Mouse (Mus musculus) layer of hippocampus, adult 11-12 months (tissue): ENCODE measurements around the gene Rps6ka2.
A peak's percentile ranks its signal among the peaks of the same experiment; 100 is the strongest.
"Not testable (repeated sequence)": the region's sequence is repeated elsewhere in the genome, so short reads cannot be mapped to it uniquely, and the experiment has no call there.

Experiments
- DNase-seq: peaks from one replicate; pipeline ENCODE4 v3.0.0; 2022; ENCODE audit warnings: low spot score

Gene Rps6ka2

DNA sequence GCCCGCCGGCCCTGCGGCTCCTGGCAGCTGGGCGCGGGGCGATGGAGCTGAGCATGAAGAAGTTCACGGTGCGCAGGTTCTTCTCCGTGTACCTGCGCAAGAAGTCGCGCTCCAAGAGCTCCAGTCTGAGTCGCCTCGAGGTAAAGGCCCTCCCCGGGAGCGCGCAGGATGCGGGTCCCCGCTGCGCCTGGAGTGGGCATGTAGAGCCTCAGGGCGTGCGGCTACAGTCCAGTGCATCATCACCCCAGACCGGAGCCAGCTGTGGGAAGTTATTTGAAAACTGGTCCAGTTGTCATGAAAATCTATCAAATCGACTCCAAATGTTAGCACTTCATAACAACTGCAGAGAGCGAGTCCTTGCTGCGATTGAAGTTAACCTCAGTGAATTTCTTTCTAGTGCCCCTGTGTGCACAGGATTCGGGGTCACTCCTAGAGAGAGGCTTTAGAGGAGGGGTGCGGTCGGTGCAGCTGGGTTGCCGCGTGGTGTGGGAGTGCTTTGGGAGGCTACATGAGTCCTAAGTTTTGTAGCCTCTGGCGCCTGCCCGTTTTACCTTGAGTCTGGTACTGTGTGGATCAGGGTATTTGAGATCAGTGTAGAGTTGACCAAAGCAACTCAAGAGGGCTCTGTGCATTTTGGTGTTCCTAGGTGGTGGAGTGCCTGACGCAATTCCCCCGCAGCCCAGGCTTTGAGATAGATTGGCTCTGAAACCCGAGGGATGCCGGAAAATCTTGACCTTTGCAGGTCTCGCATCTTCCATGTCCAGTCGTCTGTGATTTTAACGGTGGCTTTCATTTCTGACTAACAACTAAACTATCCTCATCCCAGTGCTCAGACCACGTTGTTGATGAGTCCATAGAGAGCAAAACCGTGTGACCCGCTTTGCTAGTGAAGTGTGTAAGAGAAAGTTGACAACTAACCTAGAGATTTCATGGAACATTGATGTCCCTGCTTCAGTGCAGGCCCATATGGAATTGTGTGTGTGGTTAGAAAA, 685 bp downstream of the Rps6ka2 start:
- DNase-seq = no peak

DNA sequence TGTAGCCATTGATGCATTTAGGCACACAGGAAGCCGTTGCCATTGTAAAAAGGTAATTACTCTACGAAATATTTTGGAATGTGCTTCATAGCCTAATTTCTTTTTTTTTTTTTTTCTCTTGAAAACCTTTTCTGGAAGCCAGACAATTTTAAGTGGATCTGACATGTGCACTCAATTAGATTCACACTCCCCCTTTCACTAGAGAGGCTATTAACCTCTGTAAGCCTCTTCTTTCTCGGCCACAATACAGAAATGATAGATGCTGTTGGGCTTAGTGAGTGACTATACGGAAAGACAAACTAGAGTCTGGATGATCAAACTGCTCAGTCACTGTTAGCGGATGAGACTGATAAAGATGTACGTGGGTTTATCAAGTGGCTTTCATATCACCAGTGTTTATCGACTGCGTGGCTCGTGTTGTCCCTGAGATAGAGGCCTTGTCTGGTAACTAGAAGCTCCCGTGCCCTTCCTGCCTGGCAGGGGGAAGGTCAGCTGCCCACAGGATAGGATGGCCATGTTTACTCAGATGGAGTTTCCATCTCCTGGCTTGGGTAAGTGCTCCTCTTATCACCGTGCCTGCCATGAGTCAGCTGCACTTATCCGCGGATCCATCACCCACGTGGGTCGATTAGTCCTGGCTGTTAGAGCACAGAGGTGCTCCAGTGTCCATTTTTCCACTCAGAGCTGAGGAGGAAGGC, 3.6 kb downstream of the Rps6ka2 start:
- no peak for DNase-seq

- no peak for DNase-seq
Observed at GRCm38 (mm10) chr17:7175293-7175692, 5.4 kb downstream of the Rps6ka2 start.

DNA sequence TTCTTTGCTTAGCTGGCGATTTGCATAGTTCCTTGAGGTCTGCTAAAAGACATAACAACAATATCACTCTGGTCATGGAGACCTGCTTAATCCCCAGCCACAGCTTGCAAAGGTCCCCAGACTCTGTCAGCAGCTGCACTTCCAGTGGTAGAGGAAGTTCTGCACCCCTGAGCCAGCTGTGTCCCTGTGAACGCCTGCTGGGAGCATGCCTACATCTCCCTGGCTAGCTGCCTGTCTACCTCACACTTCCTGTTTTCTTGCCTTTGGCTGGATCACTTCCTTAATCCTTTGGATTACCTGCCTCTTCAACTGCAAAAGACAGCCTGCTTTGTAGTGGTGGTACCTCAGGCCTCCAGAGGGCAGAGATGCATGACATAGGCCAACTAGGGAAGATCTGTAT, 6.5 kb downstream of the Rps6ka2 start:
- no peak for DNase-seq

- DNase-seq = no peak
Observed at GRCm38 (mm10) chr17:7178196-7178595, 8.3 kb downstream of the Rps6ka2 start.

GRCm38 (mm10) chr17:7182187-7182586, 12.3 kb downstream of the Rps6ka2 start:
- no peak for DNase-seq

DNA sequence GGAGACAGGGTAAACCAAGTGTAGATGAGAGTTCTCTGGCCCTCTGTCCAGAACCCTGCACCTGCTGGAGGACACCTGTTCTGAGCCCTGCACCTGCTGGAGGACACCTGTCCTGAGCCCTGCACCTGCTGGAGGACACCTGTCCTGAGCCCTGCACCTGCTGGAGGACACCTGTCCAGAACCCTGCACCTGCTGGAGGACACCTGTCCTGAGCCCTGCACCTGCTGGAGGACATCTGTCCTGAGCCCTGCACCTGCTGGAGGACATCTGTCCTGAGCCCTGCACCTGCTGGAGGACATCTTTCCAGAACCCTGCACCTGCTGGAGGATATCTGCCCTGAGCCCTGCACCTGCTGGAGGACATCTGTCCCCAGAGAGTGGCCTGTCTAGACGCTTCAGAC, 17.1 kb downstream of the Rps6ka2 start:
- not testable (repeated sequence) for DNase-seq

DNA sequence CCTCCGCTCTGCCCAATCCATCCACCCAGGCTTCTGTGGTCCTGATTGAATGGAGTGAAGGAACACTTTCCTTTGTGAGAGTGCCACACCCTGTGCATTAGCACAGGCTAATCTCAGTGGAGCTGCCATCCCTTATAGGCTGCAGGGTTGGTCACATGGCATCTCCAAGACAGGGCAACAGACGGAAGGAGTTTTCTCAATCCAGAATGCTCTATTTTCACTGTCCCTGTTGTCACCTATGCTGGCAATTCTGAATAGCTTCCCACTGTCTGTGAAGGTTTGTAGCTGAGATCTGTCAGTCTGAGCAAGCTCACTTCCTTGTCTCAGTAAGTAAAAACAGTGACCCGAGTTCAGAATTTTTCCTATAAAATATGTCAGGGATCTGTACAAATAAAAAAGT, 19.5 kb downstream of the Rps6ka2 start:
- no peak for DNase-seq

DNA sequence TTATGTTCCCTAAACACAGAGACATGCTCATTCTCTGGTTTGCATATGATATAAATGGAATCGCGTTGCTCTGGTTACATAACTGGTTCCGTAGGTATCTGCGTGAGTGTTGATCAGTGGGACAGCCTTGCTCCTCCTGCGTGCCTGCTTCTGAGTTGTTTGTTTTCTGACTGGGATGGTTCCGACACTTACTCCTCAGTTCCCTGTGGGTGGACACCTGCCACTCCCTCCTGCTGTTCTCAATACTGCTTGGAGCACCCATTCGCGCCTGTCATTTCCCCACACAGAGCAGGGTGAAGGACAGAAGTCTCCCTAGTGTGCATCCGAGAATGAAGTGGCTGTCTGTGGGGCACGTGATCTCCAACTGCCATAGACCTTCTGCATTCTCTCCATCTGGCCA, 20.1 kb downstream of the Rps6ka2 start:
- DNase-seq = no peak

GRCm38 (mm10) chr17:7194140-7194840, 24.4 kb downstream of the Rps6ka2 start:
- no peak for DNase-seq

DNA sequence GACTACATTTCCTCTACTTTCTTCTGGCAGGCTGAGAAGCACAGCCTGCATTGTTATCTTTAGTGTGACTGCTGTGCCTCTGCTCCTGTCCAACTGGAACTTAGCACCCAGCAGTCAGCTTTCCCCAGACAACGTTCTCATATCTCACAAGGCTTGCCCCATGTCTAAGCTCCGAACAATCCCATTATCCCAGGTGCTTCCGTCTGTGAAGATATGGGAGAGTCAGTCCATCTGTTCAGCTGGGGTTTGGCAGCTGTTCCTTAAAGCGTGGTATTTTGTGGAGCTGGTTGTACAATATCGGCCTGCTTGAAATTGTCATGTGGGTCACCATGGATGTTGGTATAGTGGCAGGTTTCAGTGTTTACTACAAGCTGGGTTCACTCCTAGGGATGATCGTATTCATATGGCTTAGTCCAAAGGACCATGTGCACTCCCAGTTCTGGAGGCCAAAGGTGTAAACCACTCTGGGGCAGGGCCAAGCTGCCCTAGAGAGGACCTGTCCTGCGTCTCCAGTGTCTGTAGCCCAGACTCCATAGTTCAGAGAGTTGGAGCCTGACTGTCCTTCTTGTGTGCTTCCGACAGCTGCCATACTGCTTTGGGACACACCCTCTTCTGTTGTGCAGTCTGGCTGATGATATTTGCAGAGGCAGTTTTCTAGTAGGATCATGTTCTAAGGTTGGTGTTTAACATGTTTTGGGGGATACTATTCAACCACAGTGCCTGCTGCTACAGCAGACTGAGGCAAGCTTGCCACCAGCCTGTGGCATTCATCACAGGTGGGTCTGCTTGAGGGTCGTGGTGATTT, 27.4 kb downstream of the Rps6ka2 start:
- DNase-seq = peak; percentile 55

DNA sequence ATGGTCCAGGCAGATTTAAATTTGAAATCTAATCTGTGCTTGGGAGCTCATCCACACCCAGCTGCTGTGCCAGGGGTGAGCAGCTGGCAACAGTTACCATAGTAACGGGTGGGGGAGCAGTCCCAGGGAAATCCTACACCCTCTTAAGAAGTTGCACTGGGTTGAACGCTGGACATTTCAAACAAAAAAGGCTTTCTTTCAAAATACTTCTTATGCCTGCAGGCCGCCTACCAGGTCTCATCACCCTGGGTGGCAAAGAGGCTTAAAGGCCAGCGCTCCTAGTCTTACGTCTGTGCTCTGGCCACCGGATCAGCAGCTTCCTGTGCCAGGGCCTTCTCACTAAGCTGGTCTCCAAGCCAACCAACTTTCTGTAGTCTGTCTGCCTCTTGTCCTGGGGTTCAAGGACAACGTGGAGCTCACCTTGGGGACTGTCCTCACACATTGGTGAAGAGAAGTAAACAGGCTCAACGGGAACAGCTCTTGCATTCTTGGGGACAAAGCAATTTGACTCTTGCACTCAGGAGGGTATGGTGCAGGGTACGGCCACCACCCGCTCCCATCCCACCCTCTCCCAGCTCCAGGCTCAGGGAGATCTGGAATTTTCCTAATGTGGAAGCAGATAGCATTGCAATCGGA, 35.0 kb downstream of the Rps6ka2 start:
- no peak for DNase-seq

DNA sequence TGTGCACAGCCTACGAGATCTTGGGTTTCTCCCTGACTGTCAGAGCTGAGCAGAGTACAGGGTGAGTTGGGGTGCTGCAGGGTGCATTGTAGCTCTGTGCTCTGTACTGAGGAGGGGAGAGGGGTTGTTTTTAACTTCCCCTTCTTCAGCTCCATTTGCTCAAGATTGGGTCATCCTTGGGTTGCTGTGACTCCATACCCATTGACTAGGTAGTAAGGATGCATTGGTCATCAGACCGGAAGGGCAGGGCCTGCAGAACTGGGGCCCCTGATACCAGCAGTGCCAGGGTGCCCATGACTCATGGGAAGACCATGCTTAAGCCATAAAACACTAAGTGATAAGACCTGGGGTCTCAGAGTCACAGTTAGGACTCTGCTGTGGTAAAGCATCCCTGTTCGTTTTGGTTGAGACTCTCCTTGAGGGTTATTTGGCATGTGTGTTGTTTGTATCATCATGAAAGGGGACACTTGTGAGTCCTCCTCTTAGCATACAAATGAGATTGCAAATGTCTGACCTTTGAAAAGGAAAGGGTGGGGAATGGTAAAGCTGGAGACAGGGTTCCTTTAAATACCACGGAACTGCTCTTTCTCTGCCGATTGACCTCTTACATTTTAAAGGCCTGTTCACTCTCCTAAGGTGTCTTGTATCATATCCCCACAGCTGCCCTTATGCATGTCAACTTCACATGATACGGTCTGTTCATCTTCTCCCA, 36.7 kb downstream of the Rps6ka2 start:
- DNase-seq = no peak

DNA sequence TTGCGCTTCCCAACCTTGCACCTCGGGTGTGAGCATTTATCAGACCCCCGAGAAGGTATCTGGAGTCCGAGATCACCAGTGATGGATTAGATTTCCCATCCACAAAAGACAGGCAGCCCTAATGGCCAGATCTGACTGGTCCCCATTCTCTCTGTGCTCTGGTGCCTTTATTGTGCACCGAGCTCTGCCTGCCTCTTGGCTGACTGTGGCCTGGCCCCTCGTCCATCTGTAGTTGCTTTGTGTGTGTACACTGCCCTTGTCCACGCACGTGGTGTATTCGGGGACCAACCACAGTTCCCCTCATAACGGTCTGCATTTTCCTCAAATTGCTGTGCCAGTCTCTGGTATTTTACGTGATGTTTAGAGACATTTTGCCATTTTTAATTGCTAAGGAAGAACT, 40.7 kb downstream of the Rps6ka2 start:
- no peak for DNase-seq

DNA sequence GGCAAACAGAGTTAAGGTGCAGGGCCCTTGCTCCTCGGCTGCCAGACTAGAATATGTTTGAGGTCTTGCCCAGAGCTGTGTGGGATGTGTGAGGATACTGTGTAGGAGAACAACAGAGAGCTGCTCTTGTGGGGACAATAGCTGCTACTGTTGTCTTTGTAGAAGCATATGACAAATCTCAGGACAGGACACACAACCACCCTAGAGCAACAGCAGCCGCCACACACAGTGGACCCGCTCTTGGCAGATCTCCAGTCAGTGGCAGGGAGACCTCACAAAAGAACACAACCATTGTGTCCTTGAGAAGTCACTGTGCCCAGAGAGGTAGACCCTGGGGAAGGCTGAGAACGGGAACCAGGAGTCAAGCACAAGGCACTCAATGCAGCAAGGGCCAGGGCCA, 42.0 kb downstream of the Rps6ka2 start:
- DNase-seq = no peak

GRCm38 (mm10) chr17:7213214-7213613, 43.3 kb downstream of the Rps6ka2 start:
- DNase-seq = no peak

GRCm38 (mm10) chr17:7214061-7214460, 44.1 kb downstream of the Rps6ka2 start:
- DNase-seq = peak; percentile 88

DNA sequence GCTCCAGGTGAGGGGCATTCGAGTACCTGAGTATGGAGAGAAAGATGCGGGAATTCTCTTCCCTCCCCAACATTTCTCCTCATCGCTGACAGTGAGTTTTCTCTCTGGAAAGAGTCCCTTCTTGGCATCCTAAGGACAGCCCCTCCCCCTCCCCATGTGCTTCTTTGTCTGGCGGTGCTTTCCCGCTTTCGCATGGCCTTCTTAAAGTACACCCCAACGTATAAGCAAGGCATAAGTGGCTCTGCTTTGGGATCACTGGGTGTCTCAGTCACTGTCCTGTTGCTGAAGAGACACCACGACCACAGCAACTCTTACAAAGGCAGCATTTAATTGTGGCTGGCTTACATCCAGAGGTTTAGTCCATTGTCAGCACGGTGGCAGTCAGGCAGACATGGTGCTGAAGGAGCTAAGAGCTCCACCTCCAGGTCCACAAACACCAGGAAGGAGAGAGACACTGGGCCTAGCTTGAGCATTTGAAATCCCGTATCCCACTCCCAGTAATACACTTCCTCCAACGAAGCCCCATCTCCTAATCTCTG, 47.9 kb downstream of the Rps6ka2 start:
- DNase-seq = peak; percentile 47

- no peak for DNase-seq
Observed at GRCm38 (mm10) chr17:7218396-7218795, 48.5 kb downstream of the Rps6ka2 start.

DNA sequence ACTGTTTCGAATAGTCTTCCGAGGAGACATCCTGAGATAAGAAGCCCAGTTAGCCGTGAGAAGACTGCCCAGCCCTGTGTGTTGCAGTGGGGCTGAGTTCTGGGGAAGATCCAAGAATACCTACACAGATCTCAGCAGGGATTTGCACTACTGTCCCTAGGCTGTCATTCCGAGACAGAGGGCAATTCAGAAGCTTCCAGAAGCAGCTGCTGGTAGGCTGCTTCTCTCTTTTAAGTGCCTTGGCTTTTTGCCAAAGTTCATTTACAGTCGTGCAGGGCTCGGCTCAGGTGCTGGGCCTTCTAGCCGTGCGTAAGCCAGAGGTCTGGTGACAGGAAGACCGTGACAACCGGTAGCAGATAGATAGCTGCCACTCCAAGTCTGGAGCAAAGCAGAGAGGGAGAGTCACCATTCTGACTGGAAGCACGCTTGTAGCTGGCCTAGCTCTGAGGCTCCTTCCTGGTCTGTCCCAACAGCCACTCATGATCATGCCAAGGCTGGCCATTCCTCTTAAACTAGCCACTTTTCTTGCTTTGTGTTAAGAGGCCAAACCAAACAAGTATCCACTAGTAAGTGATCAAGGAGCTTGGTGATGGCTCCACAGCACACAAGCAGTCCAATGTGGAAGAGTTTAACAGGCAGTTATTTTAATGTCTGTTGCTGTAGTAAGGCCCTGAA, 49.3 kb downstream of the Rps6ka2 start:
- no peak for DNase-seq
